Mouse (Mus musculus): Measurements from ENCODE around the gene Klra2. TPM values are rescaled to one million over a fixed set of nuclear protein-coding genes. Genes with fewer than 3 reads are reported as not detected.
"Not testable (repeated sequence)": the region's sequence is repeated elsewhere in the genome, so short reads cannot be mapped to it uniquely, and the experiment has no call there.

Klra2 gene
- polyA plus RNA-seq (2015; fragmentation: Nextera tagmentation; extraction: Ambion mirVana), result not detected in 2 replicates

- Histone ChIP-seq H3K9me3 (no peaks in the 10 kb centered on the region), H3K4me3 (no peak within 1 kb of the TSS), H3K27me3 (no peaks in the 10 kb centered on the region), H3K4me1 (no peaks in the 10 kb centered on the region), H3K27ac (replicated peaks) (no peak within 1 kb of the TSS), H3K36me3 (no peaks in the 10 kb centered on the region), H3K4me2 (replicated peaks) (no peak within 1 kb of the TSS), H3K9ac (replicated peaks) (no peak within 1 kb of the TSS)
- 94% methylated on average over 2 of the region's 2 CpGs for WGBS
- no peak for ATAC-seq (replicated peaks)
Measured at GRCm38 (mm10) chr6:131247206-131247605, at the start of gene Klra2. Gene Klra2, minus strand, starts transcription at chr6:131247362.

DNA sequence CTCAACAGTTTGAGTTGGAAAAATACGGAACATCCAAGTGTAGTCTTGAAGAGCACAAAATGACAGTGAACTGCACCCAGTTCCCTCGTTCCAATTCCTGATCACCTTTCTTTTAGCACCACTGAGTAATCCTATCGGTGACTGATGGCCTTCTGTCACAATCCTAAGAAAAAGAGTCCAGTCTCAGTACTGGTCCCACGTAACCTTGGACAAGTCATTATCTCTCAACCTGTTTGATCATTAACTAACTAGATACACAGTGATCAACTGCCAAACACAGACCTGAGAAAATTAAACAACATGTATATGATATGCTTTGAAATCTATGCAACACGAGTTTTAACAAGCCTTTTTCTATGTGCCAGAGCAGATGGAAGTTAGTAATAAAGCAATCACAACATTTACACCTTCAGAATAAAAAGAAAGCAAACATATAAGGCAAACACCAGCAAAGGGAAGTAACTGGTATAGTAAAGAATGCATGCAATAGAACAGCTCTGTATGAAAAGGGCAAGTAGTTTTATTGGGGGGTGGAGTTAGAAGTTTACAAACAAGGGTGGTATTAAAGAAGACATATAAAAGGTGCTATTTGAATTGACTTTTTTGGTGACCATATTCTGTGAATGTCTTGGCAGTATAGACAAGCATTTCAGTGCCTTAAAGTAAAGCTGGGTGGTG, 47.4 kb upstream of the Klra2 start:
- Histone ChIP-seq H3K9me3 (no peaks in the 10 kb centered on the region), H3K4me3 (no peak overlapping the region), H3K27ac (replicated peaks) (no peak overlapping the region), H3K27me3 (no peaks in the 10 kb centered on the region), H3K9ac (replicated peaks) (no peak overlapping the region), H3K4me2 (replicated peaks) (no peak overlapping the region), H3K36me3 (no peaks in the 10 kb centered on the region), H3K4me1 (peaks cover 15% of the 10 kb centered on the region)
- no peak for ATAC-seq (replicated peaks)
- WGBS, result 85% methylated on average over 5 of the region's 5 CpGs

DNA sequence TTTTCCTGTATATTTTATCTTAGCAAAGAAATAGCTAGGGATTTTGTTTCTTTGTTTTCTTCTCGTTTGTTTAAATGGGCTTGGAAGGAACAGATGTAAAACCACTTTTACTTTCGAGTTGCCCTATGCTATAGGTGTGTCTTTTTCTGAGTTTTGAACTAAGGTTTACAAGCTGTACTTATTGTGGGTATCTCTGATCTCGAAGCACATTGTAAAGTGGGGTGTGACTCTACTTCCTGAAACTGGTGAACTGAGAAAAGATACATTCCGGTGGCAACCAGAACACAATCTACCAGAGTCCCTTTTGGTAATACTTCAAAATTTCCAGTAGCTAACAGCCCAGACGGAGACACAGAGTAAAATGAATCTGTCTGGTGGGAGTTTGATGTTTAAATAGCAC, 46.8 kb upstream of the Klra2 start:
- no peak overlapping the region for H3K27ac ChIP-seq (replicated peaks)
- H3K9me3 ChIP-seq, result no peaks in the 10 kb centered on the region
- 90% methylated on average over 5 of the region's 5 CpGs for WGBS
- H3K4me3 ChIP-seq, result no peak overlapping the region
- ATAC-seq (replicated peaks), result 0 out of 2 replicates have a peak, but pooled peaks have one; percentile 24
- H3K36me3 ChIP-seq, result no peaks in the 10 kb centered on the region
- peak overlapping the region; percentile 51 for H3K4me2 ChIP-seq (replicated peaks)
- H3K27me3 ChIP-seq, result no peaks in the 10 kb centered on the region
- peaks cover 15% of the 10 kb centered on the region for H3K4me1 ChIP-seq
- no peak overlapping the region for H3K9ac ChIP-seq (replicated peaks)

- no peaks in the 10 kb centered on the region for H3K27me3 ChIP-seq
- peak within 1 kb of the TSS; percentile 52 for H3K4me3 ChIP-seq
- WGBS, result 1% methylated on average over 49 of the region's 51 CpGs
- no peaks in the 10 kb centered on the region for H3K36me3 ChIP-seq
- peaks cover 15% of the 10 kb centered on the region for H3K4me1 ChIP-seq
- peak within 1 kb of the TSS; percentile 44 for H3K9ac ChIP-seq (replicated peaks)
- peak within 1 kb of the TSS; percentile 81 for H3K27ac ChIP-seq (replicated peaks)
- peak within 1 kb of the TSS; percentile 51 for H3K4me2 ChIP-seq (replicated peaks)
- H3K9me3 ChIP-seq, result no peaks in the 10 kb centered on the region
- ATAC-seq (replicated peaks), result peak; percentile 91
Measured at GRCm38 (mm10) chr6:131292991-131293788, 46.0 kb upstream of the Klra2 start, which contains the start of gene Magohb. Gene Magohb, minus strand, starts transcription at chr6:131293244.

- Histone ChIP-seq H3K4me2 (replicated peaks) (peak overlapping the region; percentile 51), H3K36me3 (peaks cover 5% of the 10 kb centered on the region; the same call in 1 of the 2 replicates), H3K4me3 (peak overlapping the region; percentile 52), H3K9ac (replicated peaks) (peak overlapping the region; percentile 44), H3K27me3 (no peaks in the 10 kb centered on the region), H3K27ac (replicated peaks) (0 out of 2 replicates have a peak overlapping the region, but pooled peaks have one; percentile 81), H3K9me3 (no peaks in the 10 kb centered on the region), H3K4me1 (peaks cover 15% of the 10 kb centered on the region)
- ATAC-seq (replicated peaks), result peak; percentile 54
- 18% methylated on average over 10 of the region's 10 CpGs for WGBS
Measured at GRCm38 (mm10) chr6:131292276-131292990, 45.3 kb upstream of the Klra2 start.

- WGBS, result 15% methylated on average over 2 of the region's 2 CpGs
- H3K9ac ChIP-seq (replicated peaks), result no peak overlapping the region
Measured at GRCm38 (mm10) chr6:131290430-131290829, 43.3 kb upstream of the Klra2 start.

GRCm38 (mm10) chr6:131278160-131278559, 31.0 kb upstream of the Klra2 start:
- not testable (repeated sequence) for H3K4me1 ChIP-seq; ATAC-seq (replicated peaks); H3K27ac ChIP-seq (replicated peaks); H3K9ac ChIP-seq (replicated peaks); H3K4me2 ChIP-seq (replicated peaks); H3K9me3 ChIP-seq; H3K27me3 ChIP-seq; H3K4me3 ChIP-seq
- H3K36me3 ChIP-seq, result peaks cover 14% of the 10 kb centered on the region
- 94% methylated on average over 2 of the region's 2 CpGs for WGBS

More at GRCm38 (mm10) chr6:131290430-131290829, 43.3 kb upstream of the Klra2 start:
- no peak for ATAC-seq (replicated peaks)
- H3K4me1 ChIP-seq, result peaks cover 15% of the 10 kb centered on the region
- H3K4me3 ChIP-seq, result no peak overlapping the region
- H3K27ac ChIP-seq (replicated peaks), result no peak overlapping the region
- no peak overlapping the region for H3K4me2 ChIP-seq (replicated peaks)
- H3K27me3 ChIP-seq, result no peaks in the 10 kb centered on the region
- peaks cover 11% of the 10 kb centered on the region for H3K36me3 ChIP-seq
- H3K9me3 ChIP-seq, result no peaks in the 10 kb centered on the region

- Histone ChIP-seq H3K27ac (replicated peaks) (no peak overlapping the region), H3K27me3 (no peaks in the 10 kb centered on the region), H3K36me3 (peaks cover 6% of the 10 kb centered on the region; the same call in 1 of the 2 replicates), H3K4me1 (no peaks in the 10 kb centered on the region), H3K9me3 (no peaks in the 10 kb centered on the region), H3K4me2 (replicated peaks) (no peak overlapping the region), H3K4me3 (no peak overlapping the region), H3K9ac (replicated peaks) (no peak overlapping the region)
- WGBS, result 88% methylated on average over 4 of the region's 4 CpGs
- no peak for ATAC-seq (replicated peaks)
Measured at GRCm38 (mm10) chr6:131276659-131277058, 29.5 kb upstream of the Klra2 start.

- Histone ChIP-seq H3K4me3 (no peak overlapping the region), H3K9ac (replicated peaks) (no peak overlapping the region), H3K4me1 (no peaks in the 10 kb centered on the region), H3K27ac (replicated peaks) (no peak overlapping the region), H3K4me2 (replicated peaks) (no peak overlapping the region), H3K36me3 (peaks cover 3% of the 10 kb centered on the region; the same call in 1 of the 2 replicates), H3K9me3 (no peaks in the 10 kb centered on the region), H3K27me3 (no peaks in the 10 kb centered on the region)
- 91% methylated on average over 1 of the region's 1 CpGs for WGBS
- ATAC-seq (replicated peaks), result no peak
Measured at GRCm38 (mm10) chr6:131272311-131272710, 25.1 kb upstream of the Klra2 start.

DNA sequence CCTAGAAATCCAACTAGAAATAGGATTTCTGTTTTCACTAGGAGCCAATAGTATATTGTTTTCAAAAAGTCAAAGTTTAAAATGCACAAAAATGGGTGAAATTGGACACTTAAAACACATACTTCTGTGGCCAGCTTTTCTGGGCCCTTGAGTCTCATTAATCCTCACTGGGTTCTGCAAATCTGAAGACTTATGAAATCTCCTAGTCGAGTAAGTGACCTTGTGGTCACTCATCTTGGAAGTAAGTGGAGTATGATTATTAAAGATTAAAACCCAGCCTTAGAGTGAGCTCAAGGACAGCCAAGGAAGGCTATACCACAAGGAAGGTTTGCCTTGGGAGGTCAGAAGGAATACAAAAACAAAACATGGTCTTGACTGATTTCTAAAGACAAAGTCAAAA, 23.1 kb upstream of the Klra2 start:
- Histone ChIP-seq H3K9me3 (no peaks in the 10 kb centered on the region), H3K9ac (replicated peaks) (no peak overlapping the region), H3K36me3 (no peaks in the 10 kb centered on the region), H3K4me2 (replicated peaks) (no peak overlapping the region), H3K4me3 (no peak overlapping the region), H3K4me1 (no peaks in the 10 kb centered on the region), H3K27me3 (no peaks in the 10 kb centered on the region), H3K27ac (replicated peaks) (no peak overlapping the region)
- 71% methylated on average over 1 of the region's 1 CpGs for WGBS
- ATAC-seq (replicated peaks), result no peak

- no peak overlapping the region for H3K27ac ChIP-seq (replicated peaks)
- no peak overlapping the region for H3K4me2 ChIP-seq (replicated peaks)
- H3K9me3 ChIP-seq, result no peaks in the 10 kb centered on the region
- H3K4me1 ChIP-seq, result no peaks in the 10 kb centered on the region
- no peak overlapping the region for H3K9ac ChIP-seq (replicated peaks)
- H3K27me3 ChIP-seq, result no peaks in the 10 kb centered on the region
- no peak for ATAC-seq (replicated peaks)
- WGBS, result 84% methylated on average over 2 of the region's 2 CpGs
- H3K36me3 ChIP-seq, result no peaks in the 10 kb centered on the region
- H3K4me3 ChIP-seq, result no peak overlapping the region
Measured at GRCm38 (mm10) chr6:131269599-131269998, 22.4 kb upstream of the Klra2 start.

DNA sequence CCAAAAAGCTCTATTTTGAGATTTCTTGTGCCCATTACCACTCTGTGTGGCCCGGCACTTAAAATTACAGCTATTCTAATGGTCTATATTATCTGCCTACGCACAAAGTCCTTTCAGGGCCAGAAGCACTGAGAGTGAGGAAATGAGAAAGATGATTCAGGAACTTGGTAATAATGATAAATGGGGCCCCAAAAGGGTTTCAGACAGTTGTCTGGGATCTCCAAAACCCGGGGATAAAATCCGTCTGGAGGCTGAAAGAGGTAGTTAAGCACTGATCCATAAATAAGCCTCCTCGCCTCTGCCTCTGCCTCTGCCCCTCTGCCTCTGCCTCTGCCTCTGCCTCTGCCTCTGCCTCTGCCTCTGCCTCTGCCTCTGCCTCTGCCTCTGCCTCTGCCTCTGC, 17.0 kb upstream of the Klra2 start:
- Histone ChIP-seq H3K4me1 (no peaks in the 10 kb centered on the region), H3K27me3 (no peaks in the 10 kb centered on the region), H3K36me3 (no peaks in the 10 kb centered on the region), H3K4me3 (no peak overlapping the region), H3K27ac (replicated peaks) (no peak overlapping the region), H3K4me2 (replicated peaks) (no peak overlapping the region), H3K9me3 (no peaks in the 10 kb centered on the region), H3K9ac (replicated peaks) (no peak overlapping the region)
- WGBS, result 86% methylated on average over 5 of the region's 5 CpGs
- ATAC-seq (replicated peaks), result no peak
